Mouse (Mus musculus): ENCODE measurements around the gene Midn. TPM values are rescaled to one million over a fixed set of nuclear protein-coding genes. Genes with fewer than 3 reads are reported as not detected.
A peak's percentile ranks its signal among the peaks of the same experiment; 100 is the strongest.

Midn gene
- total and polyA plus RNA-seq, 3 experiments, result 74.5 to 102 (median 96.2) TPM

- peaks cover 7% of the 10 kb centered on the region; the same call in 1 of the 2 replicates for H3K36me3 ChIP-seq (ENCODE audit: control insufficient read depth, insufficient read depth, low read length)
- no peak for DNase-seq
- peak overlapping the region; percentile 16; the same call in 1 of the 2 replicates for H3K9ac ChIP-seq (ENCODE audit: low read depth, low read length)
- TF ChIP-seq CTCF (IDR thresholded peaks at IDR 0.05) (no peak), POLR2A (IDR thresholded peaks at IDR 0.05; ENCODE audit: insufficient read depth, low read depth, low read length) (no peak), EP300 (IDR thresholded peaks at IDR 0.05; ENCODE audit: insufficient read depth, low read depth, low read length) (no peak)
- intact Hi-C loops (cut with DNase I), result loop anchor here (1.0 kb wide), 1 partner anchor 15 kb away; no protein-coding TSS in a partner anchor
- peaks cover 12% of the 10 kb centered on the region for H3K79me2 ChIP-seq (replicated peaks; ENCODE audit: control insufficient read depth, insufficient read depth, low read length)
- H3K27ac ChIP-seq, result peak overlapping the region; percentile 27; the same call in 1 of the 2 replicates
- no peaks in the 10 kb centered on the region for H3K27me3 ChIP-seq (ENCODE audit: control insufficient read depth, insufficient read depth, low read length)
- H3K4me3 ChIP-seq, result no peak overlapping the region
- peaks cover 21% of the 10 kb centered on the region for H3K4me1 ChIP-seq (ENCODE audit: control insufficient read depth, insufficient read depth, low read length)
- 53% methylated on average over 6 of the region's 6 CpGs for WGBS
Observed at GRCm38 (mm10) chr10:80118552-80118951, 29.5 kb upstream of the Midn start.

DNA sequence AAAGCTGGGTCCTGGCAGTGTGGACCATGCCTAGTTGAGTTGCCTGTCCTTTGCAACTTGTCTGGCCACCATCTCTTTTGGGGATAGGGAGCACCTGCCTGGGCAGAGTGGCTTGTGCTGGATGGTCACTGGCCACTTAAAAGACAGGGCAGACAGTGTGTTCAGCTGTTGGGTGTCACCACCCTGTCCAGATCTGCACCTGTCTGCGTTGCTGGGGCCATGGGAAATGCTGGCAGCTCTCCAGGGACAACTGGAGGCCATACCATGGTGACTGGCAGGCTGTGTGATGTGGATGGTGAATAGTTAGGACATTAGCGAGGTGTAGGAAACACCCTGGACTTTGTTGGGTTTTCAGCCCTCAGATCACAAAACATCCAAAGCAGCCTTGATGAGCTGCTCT, 27.9 kb upstream of the Midn start:
- no peak overlapping the region for H3K9ac ChIP-seq (ENCODE audit: low read depth, low read length)
- no peak overlapping the region for H3K4me3 ChIP-seq
- intact Hi-C loops (cut with DNase I), result no loop called here
- peaks cover 15% of the 10 kb centered on the region for H3K79me2 ChIP-seq (replicated peaks; ENCODE audit: control insufficient read depth, insufficient read depth, low read length)
- 47% methylated on average over 2 of the region's 2 CpGs for WGBS
- DNase-seq, result no peak
- peaks cover 19% of the 10 kb centered on the region for H3K4me1 ChIP-seq (ENCODE audit: control insufficient read depth, insufficient read depth, low read length)
- TF ChIP-seq CTCF (IDR thresholded peaks at IDR 0.05) (no peak), POLR2A (IDR thresholded peaks at IDR 0.05; ENCODE audit: insufficient read depth, low read depth, low read length) (no peak), EP300 (IDR thresholded peaks at IDR 0.05; ENCODE audit: insufficient read depth, low read depth, low read length) (no peak)
- H3K27me3 ChIP-seq (ENCODE audit: control insufficient read depth, insufficient read depth, low read length), result no peaks in the 10 kb centered on the region
- no peak overlapping the region for H3K27ac ChIP-seq
- peaks cover 7% of the 10 kb centered on the region; the same call in 1 of the 2 replicates for H3K36me3 ChIP-seq (ENCODE audit: control insufficient read depth, insufficient read depth, low read length)

- H3K4me1 ChIP-seq (ENCODE audit: control insufficient read depth, insufficient read depth, low read length), result peaks cover 19% of the 10 kb centered on the region
- no peak overlapping the region for H3K4me3 ChIP-seq
- H3K27ac ChIP-seq, result no peak overlapping the region
- H3K27me3 ChIP-seq (ENCODE audit: control insufficient read depth, insufficient read depth, low read length), result no peaks in the 10 kb centered on the region
- H3K36me3 ChIP-seq (ENCODE audit: control insufficient read depth, insufficient read depth, low read length), result peaks cover 7% of the 10 kb centered on the region; the same call in 1 of the 2 replicates
- H3K79me2 ChIP-seq (replicated peaks; ENCODE audit: control insufficient read depth, insufficient read depth, low read length), result peaks cover 15% of the 10 kb centered on the region
- intact Hi-C loops (cut with DNase I), result no loop called here
- WGBS, result 56% methylated on average over 2 of the region's 2 CpGs
- H3K9ac ChIP-seq (ENCODE audit: low read depth, low read length), result no peak overlapping the region
- DNase-seq, result no peak
- no peak for TF ChIP-seq POLR2A (IDR thresholded peaks at IDR 0.05; ENCODE audit: insufficient read depth, low read depth, low read length)
- no peak for TF ChIP-seq CTCF (IDR thresholded peaks at IDR 0.05)
- no peak for TF ChIP-seq EP300 (IDR thresholded peaks at IDR 0.05; ENCODE audit: insufficient read depth, low read depth, low read length)
Observed at GRCm38 (mm10) chr10:80121639-80122038, 26.4 kb upstream of the Midn start.

GRCm38 (mm10) chr10:80123932-80124562, 24.0 kb upstream of the Midn start:
- intact Hi-C loops (cut with DNase I), result no loop called here
- Histone ChIP-seq H3K4me1 (ENCODE audit: control insufficient read depth, insufficient read depth, low read length) (peaks cover 6% of the 10 kb centered on the region; the same call in 1 of the 2 replicates), H3K27me3 (ENCODE audit: control insufficient read depth, insufficient read depth, low read length) (no peaks in the 10 kb centered on the region), H3K4me3 (no peak overlapping the region), H3K36me3 (ENCODE audit: control insufficient read depth, insufficient read depth, low read length) (peaks cover under 1% of the 10 kb centered on the region; the same call in 1 of the 2 replicates), H3K9ac (ENCODE audit: low read depth, low read length) (no peak overlapping the region), H3K27ac (no peak overlapping the region), H3K79me2 (replicated peaks; ENCODE audit: control insufficient read depth, insufficient read depth, low read length) (peaks cover 10% of the 10 kb centered on the region)
- no peak for TF ChIP-seq EP300 (IDR thresholded peaks at IDR 0.05; ENCODE audit: insufficient read depth, low read depth, low read length)
- TF ChIP-seq POLR2A (IDR thresholded peaks at IDR 0.05; ENCODE audit: insufficient read depth, low read depth, low read length), result no peak
- TF ChIP-seq CTCF (IDR thresholded peaks at IDR 0.05), result no peak
- no peak for DNase-seq
- 82% methylated on average over 9 of the region's 9 CpGs for WGBS

DNA sequence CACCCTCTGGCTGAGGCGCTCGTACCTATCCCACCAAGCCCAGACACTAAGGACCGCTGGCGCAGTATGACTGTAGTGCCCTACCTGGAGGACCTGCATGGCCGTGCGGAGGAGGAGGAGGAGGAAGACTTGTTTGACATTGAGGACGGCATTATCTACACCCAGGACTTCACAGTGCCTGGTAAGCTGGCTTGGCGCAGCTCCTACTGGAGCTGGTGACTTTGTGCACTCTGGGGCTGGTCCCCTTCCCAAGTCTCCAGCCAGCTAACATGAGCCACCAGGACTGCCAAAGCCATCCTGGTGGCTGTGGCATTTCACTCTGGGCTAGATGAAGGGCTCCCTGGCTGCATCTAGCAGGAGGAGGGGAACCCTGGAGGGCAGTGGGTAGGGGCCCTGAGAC, 20.2 kb upstream of the Midn start:
- TF ChIP-seq EP300 (IDR thresholded peaks at IDR 0.05; ENCODE audit: insufficient read depth, low read depth, low read length), result no peak
- no peak for TF ChIP-seq POLR2A (IDR thresholded peaks at IDR 0.05; ENCODE audit: insufficient read depth, low read depth, low read length)
- TF ChIP-seq CTCF (IDR thresholded peaks at IDR 0.05), result no peak
- Histone ChIP-seq H3K27ac (no peak overlapping the region), H3K36me3 (ENCODE audit: control insufficient read depth, insufficient read depth, low read length) (no peaks in the 10 kb centered on the region), H3K79me2 (replicated peaks; ENCODE audit: control insufficient read depth, insufficient read depth, low read length) (peaks cover 3% of the 10 kb centered on the region; the same call in 1 of the 2 replicates), H3K4me3 (no peak overlapping the region), H3K9ac (ENCODE audit: low read depth, low read length) (no peak overlapping the region), H3K4me1 (ENCODE audit: control insufficient read depth, insufficient read depth, low read length) (peaks cover 2% of the 10 kb centered on the region; the same call in 1 of the 2 replicates), H3K27me3 (ENCODE audit: control insufficient read depth, insufficient read depth, low read length) (no peaks in the 10 kb centered on the region)
- intact Hi-C loops (cut with DNase I), result no loop called here
- 85% methylated on average over 8 of the region's 8 CpGs for WGBS
- no peak for DNase-seq

GRCm38 (mm10) chr10:80129846-80130245, 18.2 kb upstream of the Midn start:
- Histone ChIP-seq H3K36me3 (ENCODE audit: control insufficient read depth, insufficient read depth, low read length) (no peaks in the 10 kb centered on the region), H3K9ac (ENCODE audit: low read depth, low read length) (no peak overlapping the region), H3K4me1 (ENCODE audit: control insufficient read depth, insufficient read depth, low read length) (peaks cover 2% of the 10 kb centered on the region; the same call in 1 of the 2 replicates), H3K4me3 (no peak overlapping the region), H3K27me3 (ENCODE audit: control insufficient read depth, insufficient read depth, low read length) (no peaks in the 10 kb centered on the region), H3K27ac (no peak overlapping the region), H3K79me2 (replicated peaks; ENCODE audit: control insufficient read depth, insufficient read depth, low read length) (no peaks in the 10 kb centered on the region)
- no peak for DNase-seq
- WGBS, result 90% methylated on average over 9 of the region's 9 CpGs
- TF ChIP-seq POLR2A (IDR thresholded peaks at IDR 0.05; ENCODE audit: insufficient read depth, low read depth, low read length) (no peak), EP300 (IDR thresholded peaks at IDR 0.05; ENCODE audit: insufficient read depth, low read depth, low read length) (no peak), CTCF (IDR thresholded peaks at IDR 0.05) (no peak)
- intact Hi-C loops (cut with DNase I), result no loop called here

Measured in heart, adult 2 months (tissue).